Mouse (Mus musculus): Measurements from ENCODE around the gene Ky. TPM values are rescaled to one million over a fixed set of nuclear protein-coding genes. Genes with fewer than 3 reads are reported as not detected.

Ky gene
- polyA plus RNA-seq, 1 experiment from 2014 or later = 0.12 TPM

DNA sequence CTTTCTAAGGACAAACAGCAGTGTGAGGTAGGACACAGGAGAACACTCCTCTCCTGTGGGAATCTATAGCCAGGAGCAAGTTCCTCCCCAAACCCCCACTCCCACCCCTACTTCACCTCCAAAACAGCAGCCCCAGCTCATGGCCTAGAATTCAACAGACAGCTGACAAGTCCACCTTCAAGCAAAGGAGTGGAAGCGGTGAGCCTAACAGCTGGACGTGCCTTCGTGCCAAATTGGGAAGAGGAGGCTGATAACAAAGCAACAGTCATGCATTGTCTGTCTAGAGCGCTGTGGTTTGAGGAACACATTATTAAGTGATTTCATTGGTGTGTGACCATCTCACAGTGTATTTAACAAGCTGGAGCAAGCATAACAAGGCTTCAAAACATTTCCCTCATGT lies 4.4 kb upstream of the Ky start:
- no peak overlapping the region for H3K27ac ChIP-seq (ENCODE audit: low read length)
- no peak overlapping the region for H3K9ac ChIP-seq (replicated peaks; ENCODE audit: low read length)
- WGBS = 67% methylated on average over 4 of the region's 4 CpGs
- ATAC-seq (ENCODE audit: low FRiP score, low TSS enrichment) = no peak
- H3K36me3 ChIP-seq (ENCODE audit: insufficient read depth, low read length) = no peaks in the 10 kb centered on the region
- peaks cover 4% of the 10 kb centered on the region; the same call in 1 of the 2 replicates for H3K4me1 ChIP-seq (ENCODE audit: insufficient read depth, low read length)
- H3K4me2 ChIP-seq (replicated peaks; ENCODE audit: low read depth, low read length) = no peak overlapping the region
- H3K4me3 ChIP-seq (ENCODE audit: low read length) = no peak overlapping the region
- H3K27me3 ChIP-seq (ENCODE audit: insufficient read depth, low read length) = peaks cover 18% of the 10 kb centered on the region
- H3K9me3 ChIP-seq (ENCODE audit: low read length) = no peaks in the 10 kb centered on the region

DNA sequence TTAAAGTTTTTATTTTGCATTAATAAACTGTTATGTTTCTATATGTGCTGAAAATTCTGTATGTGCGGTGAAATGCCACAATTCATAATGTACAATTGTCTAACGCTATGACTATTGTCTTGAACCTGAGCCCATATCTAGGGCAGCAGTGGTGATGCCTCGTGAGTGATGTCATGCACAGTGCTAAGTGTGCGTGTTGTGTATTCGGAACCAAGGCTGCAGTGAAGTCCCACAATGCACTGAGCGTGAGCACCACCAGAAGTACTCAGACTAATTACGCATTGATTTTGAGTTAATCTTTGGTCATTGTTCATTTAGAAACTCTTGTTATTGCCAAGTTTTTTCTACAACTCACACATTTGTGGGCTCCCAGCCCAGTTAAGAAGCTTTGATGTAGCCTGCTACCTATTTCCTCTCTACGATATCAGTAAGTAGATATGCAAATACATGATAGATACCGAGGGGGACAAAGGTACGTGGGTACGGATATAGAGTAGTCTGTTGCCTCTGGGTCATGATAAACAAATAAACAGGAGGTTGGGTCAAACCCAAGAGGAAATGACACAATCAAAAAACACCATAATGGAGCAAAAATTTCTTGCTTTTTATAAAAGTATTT lies 3.4 kb upstream of the Ky start:
- peaks cover 28% of the 10 kb centered on the region for H3K27me3 ChIP-seq (ENCODE audit: insufficient read depth, low read length)
- no peak for ATAC-seq (ENCODE audit: low FRiP score, low TSS enrichment)
- WGBS = 80% methylated on average over 11 of the region's 11 CpGs
- H3K36me3 ChIP-seq (ENCODE audit: insufficient read depth, low read length) = no peaks in the 10 kb centered on the region
- H3K27ac ChIP-seq (ENCODE audit: low read length) = no peak overlapping the region
- H3K9ac ChIP-seq (replicated peaks; ENCODE audit: low read length) = no peak overlapping the region
- H3K9me3 ChIP-seq (ENCODE audit: low read length) = no peaks in the 10 kb centered on the region
- no peak overlapping the region for H3K4me3 ChIP-seq (ENCODE audit: low read length)
- H3K4me1 ChIP-seq (ENCODE audit: insufficient read depth, low read length) = peaks cover 8% of the 10 kb centered on the region; the same call in 1 of the 2 replicates
- H3K4me2 ChIP-seq (replicated peaks; ENCODE audit: low read depth, low read length) = no peak overlapping the region

DNA sequence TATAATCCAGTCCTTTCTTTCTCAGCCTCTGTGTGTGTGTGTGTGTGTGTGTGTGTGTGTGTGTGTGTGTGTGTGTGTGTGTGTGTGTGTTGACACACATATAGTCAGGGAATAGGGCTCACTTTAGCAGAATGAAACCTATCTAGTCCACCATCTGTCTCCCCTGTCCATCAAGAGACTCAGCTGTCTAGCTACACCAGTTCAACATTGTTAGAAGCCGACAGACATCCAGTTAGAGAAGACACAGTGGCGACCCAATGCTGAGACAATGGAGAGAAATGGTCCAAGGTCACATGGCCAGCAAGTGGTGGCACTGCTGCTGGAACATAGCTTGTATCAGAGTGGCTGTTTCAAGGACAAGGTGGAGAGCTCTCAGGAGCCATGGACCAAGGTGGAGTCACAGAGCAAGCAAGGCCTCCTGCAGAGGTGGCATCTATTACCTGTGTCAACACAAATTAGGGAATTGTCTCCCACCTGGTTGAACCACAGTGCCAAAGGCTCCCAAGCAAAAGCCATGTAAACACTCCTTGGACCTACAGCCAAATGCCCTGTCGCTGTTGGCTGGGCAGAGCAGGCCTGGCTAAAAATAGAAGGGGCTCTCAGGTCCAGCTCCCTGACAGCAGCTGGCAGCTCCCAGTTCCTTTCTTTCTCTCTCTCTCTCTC lies 703 bp upstream of the Ky start:
- 81% methylated on average over 3 of the region's 3 CpGs for WGBS
- no peaks in the 10 kb centered on the region for H3K9me3 ChIP-seq (ENCODE audit: low read length)
- H3K9ac ChIP-seq (replicated peaks; ENCODE audit: low read length) = no peak overlapping the region
- no peak overlapping the region for H3K4me3 ChIP-seq (ENCODE audit: low read length)
- H3K4me1 ChIP-seq (ENCODE audit: insufficient read depth, low read length) = peaks cover 8% of the 10 kb centered on the region; the same call in 1 of the 2 replicates
- no peak overlapping the region for H3K27ac ChIP-seq (ENCODE audit: low read length)
- H3K27me3 ChIP-seq (ENCODE audit: insufficient read depth, low read length) = peaks cover 37% of the 10 kb centered on the region
- no peaks in the 10 kb centered on the region for H3K36me3 ChIP-seq (ENCODE audit: insufficient read depth, low read length)
- no peak overlapping the region for H3K4me2 ChIP-seq (replicated peaks; ENCODE audit: low read depth, low read length)
- ATAC-seq (ENCODE audit: low FRiP score, low TSS enrichment) = no peak

DNA sequence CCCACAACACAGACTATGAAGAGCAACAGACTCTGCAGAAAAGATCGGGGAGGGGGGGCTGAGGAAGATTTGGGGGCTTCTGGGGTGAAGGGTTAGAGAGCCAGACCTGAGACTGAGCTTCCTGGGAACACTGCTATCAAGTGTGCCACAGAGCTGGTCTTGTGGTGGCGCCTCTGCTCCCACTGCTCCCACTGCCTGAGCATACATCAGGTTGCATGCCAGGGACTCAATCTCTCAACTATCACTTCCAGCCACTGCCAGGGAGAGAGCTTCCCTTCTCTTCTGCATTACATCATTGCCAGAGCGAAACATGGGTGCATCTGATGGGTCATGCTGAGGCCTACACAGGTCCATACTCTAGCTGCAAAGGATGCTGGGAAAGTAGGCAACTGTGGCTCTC lies 2.8 kb downstream of the Ky start:
- H3K27ac ChIP-seq (ENCODE audit: low read length) = no peak overlapping the region
- H3K4me2 ChIP-seq (replicated peaks; ENCODE audit: low read depth, low read length) = no peak overlapping the region
- no peaks in the 10 kb centered on the region for H3K36me3 ChIP-seq (ENCODE audit: insufficient read depth, low read length)
- no peak for ATAC-seq (ENCODE audit: low FRiP score, low TSS enrichment)
- no peak overlapping the region for H3K9ac ChIP-seq (replicated peaks; ENCODE audit: low read length)
- H3K9me3 ChIP-seq (ENCODE audit: low read length) = no peaks in the 10 kb centered on the region
- WGBS = 89% methylated on average over 3 of the region's 3 CpGs
- peaks cover 8% of the 10 kb centered on the region; the same call in 1 of the 2 replicates for H3K4me1 ChIP-seq (ENCODE audit: insufficient read depth, low read length)
- peaks cover 33% of the 10 kb centered on the region for H3K27me3 ChIP-seq (ENCODE audit: insufficient read depth, low read length)
- H3K4me3 ChIP-seq (ENCODE audit: low read length) = no peak overlapping the region

DNA sequence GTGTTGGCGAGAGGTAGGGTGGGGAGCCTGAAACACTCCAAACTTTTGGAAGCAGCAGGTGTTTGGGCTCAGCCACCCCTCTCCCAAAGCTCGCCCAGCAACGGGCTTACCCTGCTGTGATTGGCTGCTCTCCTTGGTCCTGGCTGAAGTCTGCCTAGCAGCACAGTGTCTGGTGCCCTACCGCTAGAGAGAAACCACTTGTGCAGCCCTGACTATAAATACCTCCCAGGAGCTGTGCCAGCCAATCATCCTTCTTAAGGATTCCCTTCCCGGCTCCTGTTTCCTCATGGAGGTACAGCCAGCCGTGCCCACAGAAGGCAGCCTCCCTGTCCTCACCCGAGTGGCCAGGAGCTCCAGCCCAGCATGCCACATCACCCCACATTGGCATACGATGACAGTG lies 5.9 kb downstream of the Ky start:
- ATAC-seq (ENCODE audit: low FRiP score, low TSS enrichment) = peak; percentile 91
- no peak overlapping the region for H3K27ac ChIP-seq (ENCODE audit: low read length)
- H3K4me2 ChIP-seq (replicated peaks; ENCODE audit: low read depth, low read length) = no peak overlapping the region

DNA sequence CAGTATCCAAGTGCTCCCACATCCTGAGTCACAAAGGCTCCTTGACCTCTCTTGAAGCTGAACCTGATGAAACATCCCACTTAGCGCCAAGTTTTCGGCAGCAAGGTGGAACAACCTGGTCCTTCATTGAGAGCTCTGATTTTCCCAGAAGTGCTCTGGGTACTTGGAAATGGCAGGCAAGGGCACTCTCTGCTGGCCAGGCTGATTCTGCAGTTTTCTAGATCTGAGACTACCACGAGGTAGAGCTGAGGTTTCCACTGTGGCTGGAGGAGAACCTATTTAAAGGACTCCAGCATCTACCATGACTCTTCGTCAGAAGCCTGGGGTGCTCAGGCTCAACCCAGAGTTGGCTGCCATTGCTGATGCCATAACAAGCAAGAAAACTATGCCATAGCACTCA lies 8.0 kb downstream of the Ky start:
- H3K4me3 ChIP-seq (ENCODE audit: low read length) = no peak overlapping the region
- no peaks in the 10 kb centered on the region for H3K4me1 ChIP-seq (ENCODE audit: insufficient read depth, low read length)
- H3K27me3 ChIP-seq (ENCODE audit: insufficient read depth, low read length) = no peaks in the 10 kb centered on the region
- H3K9me3 ChIP-seq (ENCODE audit: low read length) = no peaks in the 10 kb centered on the region
- no peak overlapping the region for H3K9ac ChIP-seq (replicated peaks; ENCODE audit: low read length)
- H3K36me3 ChIP-seq (ENCODE audit: insufficient read depth, low read length) = no peaks in the 10 kb centered on the region
- H3K27ac ChIP-seq (ENCODE audit: low read length) = no peak overlapping the region
- WGBS = 80% methylated on average over 4 of the region's 4 CpGs
- no peak for ATAC-seq (ENCODE audit: low FRiP score, low TSS enrichment)
- no peak overlapping the region for H3K4me2 ChIP-seq (replicated peaks; ENCODE audit: low read depth, low read length)

More for the DNA sequence above, 5.9 kb downstream of the Ky start:
- no peak overlapping the region for H3K4me3 ChIP-seq (ENCODE audit: low read length)
- H3K36me3 ChIP-seq (ENCODE audit: insufficient read depth, low read length) = no peaks in the 10 kb centered on the region
- peaks cover 16% of the 10 kb centered on the region for H3K27me3 ChIP-seq (ENCODE audit: insufficient read depth, low read length)
- WGBS = 28% methylated on average over 8 of the region's 8 CpGs
- H3K4me1 ChIP-seq (ENCODE audit: insufficient read depth, low read length) = peaks cover under 1% of the 10 kb centered on the region; the same call in 1 of the 2 replicates
- no peak overlapping the region for H3K9ac ChIP-seq (replicated peaks; ENCODE audit: low read length)
- H3K9me3 ChIP-seq (ENCODE audit: low read length) = no peaks in the 10 kb centered on the region

DNA sequence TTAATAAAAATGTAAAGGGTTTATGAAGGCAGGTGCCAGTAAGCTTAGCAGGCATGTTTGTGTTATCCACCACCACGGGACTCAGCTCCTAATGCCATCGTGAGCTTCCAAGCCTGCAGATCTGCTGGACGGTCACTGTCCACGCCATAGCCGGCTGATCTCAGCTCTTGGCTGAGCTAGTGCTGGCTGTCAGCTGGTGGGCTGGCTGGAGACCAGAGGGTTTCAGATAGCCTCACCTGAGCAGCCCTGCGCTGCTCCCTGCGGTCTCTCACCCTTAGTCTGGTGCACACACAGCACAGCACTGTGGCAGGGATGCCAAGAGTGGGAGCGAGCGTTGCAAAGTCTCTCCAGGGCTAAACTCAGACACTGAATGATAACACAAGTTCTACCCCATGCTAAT lies 12.9 kb downstream of the Ky start:
- no peak overlapping the region for H3K9ac ChIP-seq (replicated peaks; ENCODE audit: low read length)
- no peak overlapping the region for H3K4me3 ChIP-seq (ENCODE audit: low read length)
- no peaks in the 10 kb centered on the region for H3K36me3 ChIP-seq (ENCODE audit: insufficient read depth, low read length)
- no peaks in the 10 kb centered on the region for H3K4me1 ChIP-seq (ENCODE audit: insufficient read depth, low read length)
- no peak for ATAC-seq (ENCODE audit: low FRiP score, low TSS enrichment)
- no peaks in the 10 kb centered on the region for H3K27me3 ChIP-seq (ENCODE audit: insufficient read depth, low read length)
- H3K4me2 ChIP-seq (replicated peaks; ENCODE audit: low read depth, low read length) = no peak overlapping the region
- WGBS = 79% methylated on average over 9 of the region's 9 CpGs
- H3K27ac ChIP-seq (ENCODE audit: low read length) = no peak overlapping the region
- no peaks in the 10 kb centered on the region for H3K9me3 ChIP-seq (ENCODE audit: low read length)

DNA sequence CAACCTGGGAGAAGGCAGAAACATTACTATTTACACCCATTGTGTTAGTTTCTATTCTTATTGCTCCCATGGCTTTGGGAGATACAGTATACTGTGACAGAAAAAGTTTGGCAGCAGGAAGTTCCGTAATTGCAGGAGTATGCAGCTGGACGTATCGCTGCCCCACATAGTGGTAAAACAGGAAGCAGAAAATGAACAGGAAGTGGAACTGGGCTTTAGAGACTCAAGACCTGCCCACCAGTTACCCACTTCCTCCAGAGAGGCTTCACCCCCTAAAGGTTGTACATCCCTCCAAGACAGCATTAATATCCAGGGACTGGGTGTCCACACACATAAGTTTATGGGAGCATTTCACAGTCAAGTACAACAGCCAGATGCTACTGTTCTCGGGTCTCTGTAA lies 15.8 kb downstream of the Ky start:
- H3K36me3 ChIP-seq (ENCODE audit: insufficient read depth, low read length) = no peaks in the 10 kb centered on the region
- H3K4me2 ChIP-seq (replicated peaks; ENCODE audit: low read depth, low read length) = no peak overlapping the region
- no peak overlapping the region for H3K9ac ChIP-seq (replicated peaks; ENCODE audit: low read length)
- no peak overlapping the region for H3K4me3 ChIP-seq (ENCODE audit: low read length)
- H3K27ac ChIP-seq (ENCODE audit: low read length) = no peak overlapping the region
- no peaks in the 10 kb centered on the region for H3K27me3 ChIP-seq (ENCODE audit: insufficient read depth, low read length)
- H3K4me1 ChIP-seq (ENCODE audit: insufficient read depth, low read length) = no peaks in the 10 kb centered on the region
- H3K9me3 ChIP-seq (ENCODE audit: low read length) = no peaks in the 10 kb centered on the region
- ATAC-seq (ENCODE audit: low FRiP score, low TSS enrichment) = no peak
- 69% methylated on average over 4 of the region's 4 CpGs for WGBS

DNA sequence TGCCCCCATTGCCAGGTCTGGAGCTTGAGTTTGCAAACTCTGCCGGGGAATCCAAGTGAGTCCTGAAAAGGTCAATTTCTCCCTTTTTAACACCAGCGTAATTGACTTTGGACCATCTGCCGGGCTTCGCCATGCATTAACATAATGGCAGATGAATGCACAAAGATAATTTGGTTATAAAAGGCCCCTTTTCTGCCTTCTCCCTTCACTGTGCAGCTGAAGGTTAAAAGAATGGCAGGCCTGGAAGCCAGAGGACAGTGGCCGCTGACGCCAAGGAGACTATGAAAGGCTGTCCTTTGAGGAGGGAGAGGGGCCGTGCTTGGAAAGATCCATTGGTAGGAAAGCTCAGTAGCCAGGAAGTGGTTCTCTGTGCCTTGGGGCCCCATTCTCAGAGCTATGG lies 22.6 kb downstream of the Ky start:
- no peaks in the 10 kb centered on the region for H3K9me3 ChIP-seq (ENCODE audit: low read length)
- no peaks in the 10 kb centered on the region for H3K36me3 ChIP-seq (ENCODE audit: insufficient read depth, low read length)
- H3K9ac ChIP-seq (replicated peaks; ENCODE audit: low read length) = no peak overlapping the region
- H3K4me2 ChIP-seq (replicated peaks; ENCODE audit: low read depth, low read length) = no peak overlapping the region
- H3K4me3 ChIP-seq (ENCODE audit: low read length) = no peak overlapping the region
- no peak for ATAC-seq (ENCODE audit: low FRiP score, low TSS enrichment)
- WGBS = 85% methylated on average over 7 of the region's 7 CpGs
- no peak overlapping the region for H3K27ac ChIP-seq (ENCODE audit: low read length)
- no peaks in the 10 kb centered on the region for H3K4me1 ChIP-seq (ENCODE audit: insufficient read depth, low read length)
- H3K27me3 ChIP-seq (ENCODE audit: insufficient read depth, low read length) = no peaks in the 10 kb centered on the region

DNA sequence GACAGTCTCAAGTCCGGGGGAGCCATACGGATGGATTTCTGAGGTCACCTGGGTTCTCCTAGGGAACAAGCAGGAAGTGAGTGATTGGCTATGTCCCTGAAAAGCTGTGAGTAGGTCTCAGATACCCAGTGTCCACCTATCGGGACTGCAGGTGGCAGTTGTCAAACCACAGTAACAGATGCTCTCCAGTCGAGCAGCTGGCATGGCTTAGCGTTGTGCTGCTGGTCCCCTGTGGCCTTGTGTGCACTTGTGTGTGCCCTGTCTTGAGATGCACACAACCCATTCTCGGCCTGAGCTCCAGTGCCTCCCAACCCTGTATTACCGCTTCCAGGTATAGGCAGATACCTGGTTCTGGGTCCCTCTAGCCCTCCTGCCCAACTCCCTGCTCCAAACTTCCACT lies 23.0 kb downstream of the Ky start:
- WGBS = 76% methylated on average over 7 of the region's 7 CpGs
- Histone ChIP-seq H3K4me3 (ENCODE audit: low read length) (no peak overlapping the region), H3K4me1 (ENCODE audit: insufficient read depth, low read length) (no peaks in the 10 kb centered on the region), H3K27ac (ENCODE audit: low read length) (no peak overlapping the region), H3K9ac (replicated peaks; ENCODE audit: low read length) (no peak overlapping the region), H3K36me3 (ENCODE audit: insufficient read depth, low read length) (no peaks in the 10 kb centered on the region), H3K9me3 (ENCODE audit: low read length) (no peaks in the 10 kb centered on the region), H3K27me3 (ENCODE audit: insufficient read depth, low read length) (no peaks in the 10 kb centered on the region), H3K4me2 (replicated peaks; ENCODE audit: low read depth, low read length) (no peak overlapping the region)
- ATAC-seq (ENCODE audit: low FRiP score, low TSS enrichment) = no peak
